24 mouse cellular contexts compared by ENCODE assay signal in the genomic region with DNA sequence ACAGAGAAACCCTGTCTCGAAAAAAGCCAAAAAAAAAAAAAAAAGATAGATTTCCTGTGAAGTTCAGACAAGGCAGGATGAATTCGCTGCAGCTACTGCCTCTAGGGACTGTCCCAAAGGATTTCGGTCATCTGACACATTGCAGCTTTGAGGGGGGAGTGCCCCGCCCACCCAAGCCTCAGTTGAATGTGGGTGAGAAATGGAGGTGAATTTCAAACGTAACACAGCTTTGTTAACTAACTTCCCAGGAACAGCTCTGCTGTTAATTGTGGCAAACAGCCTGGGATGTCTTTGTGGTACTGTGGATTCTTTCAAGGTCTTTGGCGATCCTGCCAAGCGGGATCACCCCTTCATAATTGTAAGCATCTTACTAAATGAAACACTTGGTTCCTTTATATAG.
DNase-seq lines count a peak whose midpoint lies in the region; TF ChIP-seq lines count a peak whose summit lies in the region.
"Had no signal": no experiment of that assay in that cellular context is flagged by ENCODE, and none has a peak within 500 bp of the region (broad histone marks: within the 10 kb centered on the region; RNA-seq: fewer than 3 reads in every experiment).

No protein-coding gene starts in this region.

- no peaks in the 10 kb centered on the region for H3K27me3 ChIP-seq in kidney, adult 2 months (replicated peaks; ENCODE audit: control insufficient read depth, insufficient read depth, low read length)
- H3K27me3 ChIP-seq: embryonic facial prominence, embryonic 13.5 days; forebrain, embryonic 12.5 days; heart, embryonic 15.5 days; hindbrain, embryonic 15.5 days; limb, embryonic 12.5 days; neural tube, embryonic 15.5 days had no signal

- no peaks in the 10 kb centered on the region for H3K36me3 ChIP-seq in kidney, adult 2 months (ENCODE audit: control insufficient read depth, insufficient read depth, low read length)
- H3K36me3 ChIP-seq: embryonic facial prominence, embryonic 13.5 days; forebrain, embryonic 12.5 days; heart, embryonic 15.5 days; hindbrain, embryonic 15.5 days; limb, embryonic 12.5 days; neural tube, embryonic 15.5 days had no signal

- peak; percentile 46 for DNase-seq in kidney, adult 2 months
- no peak for DNase-seq in kidney, adult 9 months
- peak; percentile 67 for DNase-seq in layer of hippocampus, adult 9-11 months
- DNase-seq in layer of hippocampus, postnatal 10 days (ENCODE audit: low spot score in 2 of 2): no peak
- peak; percentile 15 for DNase-seq in right cerebral cortex, postnatal 25 days
- no peak for DNase-seq in right cerebral cortex, adult 2 months (ENCODE audit: low spot score in 2 of 2)
- no peak for DNase-seq in embryo, embryonic 9.5 days (ENCODE audit: extremely low spot score)
- DNase-seq: adrenal gland, adult 8-10 months; cerebellum, adult 18-20 months; cerebellum, postnatal 14 days; gastrocnemius, postnatal 36 days; heart, postnatal 36 days; liver, postnatal 0 days; right cerebral cortex, adult 18-20 months; spleen, adult 18-20 months had no signal

- TF ChIP-seq CTCF in kidney, adult 2 months (conservative IDR thresholded peaks at IDR 0.05; ENCODE audit: insufficient read depth, insufficient read length, low read depth, low read length): no peak

- TF ChIP-seq POLR2A in kidney, adult 2 months (IDR thresholded peaks at IDR 0.05; ENCODE audit: low read depth, low read length): no peak

- H3K4me3 ChIP-seq in kidney, adult 2 months (ENCODE audit: insufficient read depth, low read depth, low read length): no peak overlapping the region
- H3K4me3 ChIP-seq: embryonic facial prominence, embryonic 13.5 days; erythroblast, embryonic 14.5 days; forebrain, embryonic 12.5 days; heart, embryonic 15.5 days; hindbrain, embryonic 15.5 days; limb, embryonic 12.5 days; neural tube, embryonic 15.5 days had no signal

- peaks cover 4% of the 10 kb centered on the region; the same call in 1 of the 2 replicates for H3K4me1 ChIP-seq in kidney, adult 2 months (ENCODE audit: control insufficient read depth, insufficient read depth, low read length)

- 71% methylated on average over 7 of the region's 7 CpGs for whole genome bisulfite sequencing in kidney, adult 2 months

- 0 out of 2 replicates have a peak overlapping the region, but pooled peaks have one; percentile 29 for H3K27ac ChIP-seq in kidney, adult 2 months (ENCODE audit: insufficient read depth, low read depth, low read length)
- H3K27ac ChIP-seq: embryonic facial prominence, embryonic 13.5 days; forebrain, embryonic 12.5 days; heart, embryonic 15.5 days; hindbrain, embryonic 15.5 days; kidney, postnatal 0 days; limb, embryonic 12.5 days; macrophage; neural tube, embryonic 15.5 days had no signal

Comparison
In these comparisons a context has a peak if more than half of its experiments do, and no peak if none do; other contexts are left out.
1. DNase-seq: peak in kidney, adult 2 months (single experiment), layer of hippocampus, adult 9-11 months (single experiment) and right cerebral cortex, postnatal 25 days (single experiment); none in kidney, adult 9 months (single experiment), layer of hippocampus, postnatal 10 days (0 of 2), right cerebral cortex, adult 2 months (0 of 2) and embryo, embryonic 9.5 days (single experiment).